Comparison of ENCODE assay signal across 18 mouse cellular contexts in genomic region chr13:3767086-3767485, GRCm38 (mm10). TPM values are rescaled to one million over a fixed set of nuclear protein-coding genes. Genes with fewer than 3 reads are reported as not detected.
"Had no signal": no experiment of that assay in that cellular context is flagged by ENCODE, and none has a peak within 500 bp of the region (broad histone marks: within the 10 kb centered on the region; RNA-seq: fewer than 3 reads in every experiment).

No protein-coding gene starts in this region.

- H3K27me3 ChIP-seq: limb, embryonic 13.5 days; liver, embryonic 15.5 days; midbrain, embryonic 15.5 days; neural tube, embryonic 12.5 days had no signal

- H3K4me3 ChIP-seq: limb, embryonic 13.5 days; liver, embryonic 15.5 days; megakaryocyte, embryonic 14.5 days; midbrain, embryonic 15.5 days; neural tube, embryonic 12.5 days had no signal

- DNase-seq: kidney, adult 18-20 months; kidney, postnatal 10 days; kidney, postnatal 4 days; lung, embryonic 14.5 days; thymus, adult 18-20 months; thymus, postnatal 14 days had no signal

- H3K4me2 ChIP-seq: limb, embryonic 13.5 days; liver, embryonic 11.5 days; liver, embryonic 15.5 days; lung, embryonic 14.5 days; midbrain, embryonic 11.5 days; midbrain, embryonic 15.5 days; neural tube, embryonic 12.5 days had no signal

- H3K9me3 ChIP-seq: liver, embryonic 15.5 days; midbrain, embryonic 15.5 days; neural tube, embryonic 12.5 days had no signal

- H3K9ac ChIP-seq: limb, embryonic 13.5 days; liver, embryonic 15.5 days; lung, embryonic 14.5 days; midbrain, embryonic 15.5 days; neural tube, embryonic 12.5 days had no signal

- H3K36me3 ChIP-seq: limb, embryonic 13.5 days; liver, embryonic 15.5 days; midbrain, embryonic 15.5 days; neural tube, embryonic 12.5 days had no signal

- H3K27ac ChIP-seq: limb, embryonic 13.5 days; liver, embryonic 15.5 days; macrophage; midbrain, embryonic 15.5 days; neural tube, embryonic 12.5 days had no signal

- ATAC-seq: midbrain, embryonic 15.5 days had no signal

- H3K4me1 ChIP-seq: midbrain, embryonic 15.5 days; neural tube, embryonic 12.5 days had no signal

RNA-seq across cellular contexts. Expression of gene Calml3, which starts 37.0 kb away (rescaled TPM):
- total RNA-seq: layer of hippocampus, adult 8-10 months; layer of hippocampus, postnatal 25 days; left cerebral cortex, postnatal 36 days; monocyte, adult 5-6 weeks had no signal
- polyA plus RNA-seq: liver, embryonic 15.5 days; lung, embryonic 14.5 days; macrophage; midbrain, embryonic 11.5 days; midbrain, embryonic 15.5 days; neural tube, embryonic 12.5 days had no signal
